Mouse (Mus musculus) cerebellum, adult 2 months (tissue): ENCODE measurements at regions not wholly inside any gene's neighbourhood (a gene's known extent, or its start where the extent isn't known, plus 50 kb on each side); places are given as distances from the start of the nearest gene placed in this dataset.

ENCODE experiments used
- CTCF ChIP-seq: fragments of 200-500 bp; IDR thresholded peaks from 2 replicates; pipeline ENCODE4 v1.5.1; 2011; ENCODE audit warnings: low read depth, mild to moderate bottlenecking, control low read depth, low read length, moderate library complexity, borderline replicate concordance; ENCODE audit not compliant: insufficient read depth
- POLR2A ChIP-seq: fragments of 200-500 bp; IDR thresholded peaks from 2 replicates; pipeline ENCODE4 v1.6.1; 2011; ENCODE audit warnings: low read length, control low read depth, borderline replicate concordance; ENCODE audit not compliant: insufficient read depth

DNA sequence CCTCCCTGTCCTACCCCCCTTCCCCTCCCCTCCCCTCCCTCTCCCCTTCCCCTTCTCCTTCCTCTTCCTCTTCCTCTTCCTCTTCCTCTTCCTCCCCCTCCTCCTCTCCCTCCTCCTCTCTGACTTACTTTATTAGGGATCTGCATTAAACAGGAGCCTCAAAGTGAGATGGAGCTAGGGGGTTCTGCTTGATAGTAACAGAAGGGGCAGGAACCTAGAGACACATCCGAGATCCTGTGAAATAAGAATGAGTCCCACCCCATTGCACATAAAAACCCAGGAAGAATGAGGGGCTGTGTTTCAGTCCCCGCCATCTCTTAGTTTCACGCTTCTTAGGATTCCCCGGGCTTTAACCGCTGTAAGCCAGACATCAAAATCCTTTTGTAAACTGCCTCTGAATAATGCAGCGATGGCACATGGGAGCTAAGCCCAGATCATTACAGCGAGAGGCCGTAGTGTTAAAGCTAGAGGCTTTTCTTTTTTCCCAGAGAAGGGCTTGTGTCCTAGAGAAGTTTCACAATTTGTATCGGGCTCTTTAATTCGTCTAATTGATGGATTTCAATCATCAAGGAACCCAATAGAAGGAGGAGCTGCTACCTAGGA, 72.4 kb upstream of the Cbln4 start:
- no peak for TF ChIP-seq CTCF
- no peak for TF ChIP-seq POLR2A
